Mouse (Mus musculus) stomach, embryonic 14.5 days (tissue): ENCODE data around the gene Prkce. TPM values are rescaled to one million over a fixed set of nuclear protein-coding genes. Genes with fewer than 3 reads are reported as not detected.

Source experiments
- ATAC-seq: fragments of 200-750 bp; cut with Nextera tagmentation; 2 replicates; pipeline ENCODE4 v1.8.0; 2017; ENCODE audit warnings: low read depth, moderate TSS enrichment; ENCODE audit not compliant: insufficient number of reproducible peaks, insufficient read depth, low FRiP score
- H3K27ac ChIP-seq: fragments of 300-500 bp; sonication (generic); 2 replicates; pipeline ENCODE4 v1.5.1; 2014; ENCODE audit warnings: mild to moderate bottlenecking, low read length, moderate library complexity, mixed read lengths
- H3K27me3 ChIP-seq: fragments of 300-500 bp; sonication (generic); 2 replicates; pipeline ENCODE4 v1.6.1; 2014; ENCODE audit warnings: low read length, control low read depth, mixed read lengths; ENCODE audit not compliant: control insufficient read depth, insufficient read depth
- H3K36me3 ChIP-seq: fragments of 300-500 bp; sonication (generic); 2 replicates; pipeline ENCODE4 v1.6.1; 2014; ENCODE audit warnings: mild to moderate bottlenecking, control low read depth, low read length, moderate library complexity, mixed read lengths; ENCODE audit not compliant: control insufficient read depth, insufficient read depth
- H3K4me1 ChIP-seq: fragments of 300-500 bp; sonication (generic); 2 replicates; pipeline ENCODE4 v1.6.1; 2014; ENCODE audit warnings: low read length, control low read depth, mixed read lengths; ENCODE audit not compliant: control insufficient read depth, insufficient read depth
- H3K4me2 ChIP-seq: fragments of 300-500 bp; sonication (generic); replicated peaks from 2 replicates; pipeline ENCODE4 v1.6.1; 2014; ENCODE audit warnings: low read depth, low read length, control low read depth
- H3K4me3 ChIP-seq: fragments of 300-500 bp; sonication (generic); 2 replicates; pipeline ENCODE4 v1.5.1; 2014; ENCODE audit warnings: low read depth, low read length, control low read depth
- H3K9ac ChIP-seq: fragments of 300-500 bp; sonication (generic); replicated peaks from 2 replicates; pipeline ENCODE4 v1.6.1; 2014; ENCODE audit warnings: low read depth, mild to moderate bottlenecking, control low read depth, low read length, moderate library complexity, mixed read lengths
- H3K9me3 ChIP-seq: fragments of 300-500 bp; sonication (generic); 2 replicates; pipeline ENCODE4 v1.6.1; 2016; ENCODE audit warnings: low read depth, low read length, control low read depth; ENCODE audit not compliant: control insufficient read depth
- WGBS: fragments of 180-500 bp; shearing (Covaris S2); extraction: QIAGEN DNeasy Blood & Tissue Kit; methylation state at CpG from one replicate; pipeline ENCODE4 v1.1.7; 2014; 5-methylcytosine and 5-hydroxymethylcytosine counted together
- polyA plus RNA-seq: library from polyadenylated mRNA; unstranded; fragments of >200 nt; fragmentation: Nextera tagmentation; extraction: Ambion mirVana; gene quantifications from 2 replicates; pipeline ENCODE4 v1.2.1, GENCODE M21; 2014

The Prkce gene
- polyA plus RNA-seq, 1 experiment from 2014 or later: 7.3 TPM

DNA sequence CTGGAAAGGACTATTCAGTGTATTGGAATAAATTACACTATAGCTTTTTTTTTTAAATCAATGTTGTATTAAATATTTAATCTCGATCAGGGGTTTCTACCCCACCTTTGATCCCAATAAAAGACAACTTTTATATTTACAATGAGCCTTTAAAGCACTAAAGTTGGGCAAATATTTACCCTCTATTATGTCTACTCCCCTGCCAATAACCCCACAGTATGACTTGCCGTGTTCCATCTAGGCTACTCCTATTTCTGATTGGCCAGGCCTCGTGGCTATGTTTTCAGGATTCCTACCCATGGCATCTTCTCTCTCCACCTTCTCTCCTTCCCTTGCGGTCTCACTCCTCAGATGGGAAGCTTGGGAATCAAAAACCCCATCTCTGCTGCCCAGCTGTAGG lies 108.8 kb downstream of the Prkce start:
- H3K27me3 ChIP-seq: no peaks in the 10 kb centered on the region
- H3K36me3 ChIP-seq: no peaks in the 10 kb centered on the region
- no peak overlapping the region for H3K9ac ChIP-seq
- H3K4me3 ChIP-seq: no peak overlapping the region
- H3K9me3 ChIP-seq: no peaks in the 10 kb centered on the region
- H3K4me1 ChIP-seq: peaks cover 13% of the 10 kb centered on the region; the same call in 1 of the 2 replicates
- no peak overlapping the region for H3K27ac ChIP-seq
- 64% methylated on average over 4 of the region's 4 CpGs for WGBS
- no peak for ATAC-seq
- H3K4me2 ChIP-seq: no peak overlapping the region

DNA sequence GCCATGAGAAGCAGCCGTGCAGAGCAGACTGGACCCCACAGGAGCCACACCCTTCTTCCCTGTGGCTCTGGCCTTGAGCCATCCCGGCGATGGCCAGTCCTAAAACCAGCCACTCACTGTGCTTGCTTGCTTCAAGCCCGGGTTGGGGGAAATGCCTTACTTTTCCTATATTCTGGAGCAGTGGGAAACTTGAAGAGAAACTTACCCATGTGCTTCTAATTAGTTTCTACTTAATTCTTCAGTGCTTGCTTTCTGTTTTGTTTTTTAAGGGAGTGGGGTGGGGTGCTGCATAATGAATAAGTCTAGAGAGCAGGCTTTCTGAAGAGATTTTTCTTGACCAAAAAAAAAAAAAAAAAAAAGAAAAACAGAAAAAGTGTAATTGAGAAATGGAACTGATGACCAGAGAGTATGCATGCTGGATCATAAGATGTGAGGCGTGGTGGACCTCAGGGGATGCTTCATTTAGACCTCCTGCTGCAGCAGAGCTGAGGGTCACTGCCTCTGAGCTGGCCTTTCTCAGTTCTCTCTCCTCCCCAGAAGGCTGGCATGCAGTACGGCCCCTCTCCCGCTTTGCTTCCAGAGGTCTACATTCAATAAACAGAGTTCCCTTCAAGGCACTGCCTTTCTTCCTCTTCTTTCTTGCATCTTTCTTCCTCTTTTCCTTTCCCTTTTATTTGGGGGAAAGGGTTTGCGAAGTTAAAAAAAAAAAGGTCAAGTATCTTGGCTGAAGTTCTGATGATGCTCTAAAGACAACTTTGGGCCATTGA lies 109.6 kb downstream of the Prkce start:
- ATAC-seq: no peak

DNA sequence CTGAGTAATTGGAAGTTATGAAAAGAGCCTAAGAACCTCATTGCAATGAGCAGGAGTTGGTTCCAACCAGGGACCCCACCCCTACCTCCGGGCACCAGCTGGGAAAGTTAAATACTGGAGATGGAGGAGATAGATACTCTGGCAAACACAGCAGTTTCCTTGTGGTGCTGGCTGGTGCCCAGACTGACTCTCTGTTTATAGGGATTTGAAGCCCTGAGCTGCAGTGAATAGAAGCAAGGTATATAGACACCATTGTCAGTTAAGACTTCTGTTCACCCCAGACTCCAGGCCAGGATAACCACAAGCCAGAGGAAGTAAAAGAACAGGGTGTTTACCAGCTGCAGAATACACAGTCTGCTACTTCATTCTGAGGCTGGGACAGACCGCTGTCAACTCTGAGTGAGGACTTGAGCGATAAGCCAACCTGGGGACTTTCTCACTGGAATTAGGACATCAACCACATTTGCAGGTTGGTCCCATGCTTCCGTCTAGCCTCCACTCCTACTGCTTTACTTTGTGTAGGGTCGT lies 110.5 kb downstream of the Prkce start:
- H3K4me1 ChIP-seq: peaks cover 9% of the 10 kb centered on the region; the same call in 1 of the 2 replicates
- H3K36me3 ChIP-seq: no peaks in the 10 kb centered on the region
- no peak overlapping the region for H3K4me2 ChIP-seq
- H3K9ac ChIP-seq: no peak overlapping the region
- no peak overlapping the region for H3K4me3 ChIP-seq
- ATAC-seq: no peak
- H3K9me3 ChIP-seq: no peaks in the 10 kb centered on the region
- no peak overlapping the region for H3K27ac ChIP-seq
- H3K27me3 ChIP-seq: no peaks in the 10 kb centered on the region
- 76% methylated on average over 5 of the region's 5 CpGs for WGBS

More for the DNA sequence above, 109.6 kb downstream of the Prkce start:
- H3K9ac ChIP-seq: no peak overlapping the region
- peaks cover 12% of the 10 kb centered on the region; the same call in 1 of the 2 replicates for H3K4me1 ChIP-seq
- H3K36me3 ChIP-seq: no peaks in the 10 kb centered on the region
- H3K27ac ChIP-seq: no peak overlapping the region
- H3K27me3 ChIP-seq: no peaks in the 10 kb centered on the region
- no peaks in the 10 kb centered on the region for H3K9me3 ChIP-seq
- no peak overlapping the region for H3K4me2 ChIP-seq
- no peak overlapping the region for H3K4me3 ChIP-seq
- 77% methylated on average over 8 of the region's 8 CpGs for WGBS

DNA sequence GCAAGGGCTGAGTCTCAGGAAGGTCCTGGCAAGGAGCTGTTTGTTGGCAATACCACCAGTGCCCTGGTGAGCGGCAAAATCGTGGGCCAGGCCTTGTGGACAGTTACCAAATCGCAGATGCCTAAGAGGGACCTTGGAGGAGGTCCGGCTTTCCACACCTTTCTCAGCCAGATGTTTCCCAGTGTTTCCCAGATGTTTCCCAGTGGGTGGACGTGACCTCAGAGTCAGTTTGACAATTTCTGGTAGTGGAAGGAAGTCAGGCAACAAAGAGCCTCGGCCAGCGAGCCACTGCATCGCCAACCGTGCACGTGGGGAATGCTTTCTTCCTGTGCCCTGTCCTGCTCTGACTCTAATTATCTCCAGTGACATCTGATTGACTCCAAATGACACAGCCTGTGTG lies 112.2 kb downstream of the Prkce start:
- H3K27ac ChIP-seq: no peak overlapping the region
- H3K4me1 ChIP-seq: peaks cover 12% of the 10 kb centered on the region; the same call in 1 of the 2 replicates
- WGBS: 65% methylated on average over 10 of the region's 10 CpGs

DNA sequence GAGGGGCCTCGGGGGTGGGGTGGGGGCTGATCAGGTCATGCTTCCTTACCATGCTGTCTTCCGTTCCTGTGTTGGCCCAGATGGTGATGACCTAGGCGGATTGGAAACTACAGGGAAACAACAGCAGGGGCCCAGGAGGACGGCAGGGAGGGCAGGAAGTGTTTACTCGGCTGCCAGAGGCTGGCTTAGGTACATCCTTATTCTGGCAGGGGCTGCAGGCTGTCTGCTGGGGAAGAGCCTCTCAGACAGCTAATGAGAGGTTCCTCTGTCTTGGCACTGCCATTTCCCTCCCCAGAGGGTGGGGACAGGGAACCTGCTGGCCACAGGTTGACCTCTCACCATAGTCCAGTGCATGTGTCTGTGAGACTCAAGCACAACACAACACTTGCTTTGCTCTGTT lies 116.2 kb downstream of the Prkce start:
- Histone ChIP-seq H3K4me3 (no peak overlapping the region), H3K36me3 (no peaks in the 10 kb centered on the region), H3K27me3 (no peaks in the 10 kb centered on the region), H3K4me1 (peaks cover 9% of the 10 kb centered on the region; the same call in 1 of the 2 replicates), H3K9ac (no peak overlapping the region), H3K4me2 (no peak overlapping the region), H3K9me3 (no peaks in the 10 kb centered on the region), H3K27ac (no peak overlapping the region)
- WGBS: 24% methylated on average over 5 of the region's 5 CpGs
- ATAC-seq: no peak

More for the DNA sequence above, 112.2 kb downstream of the Prkce start:
- H3K4me2 ChIP-seq: no peak overlapping the region
- H3K36me3 ChIP-seq: no peaks in the 10 kb centered on the region
- H3K4me3 ChIP-seq: no peak overlapping the region
- no peak for ATAC-seq
- H3K9ac ChIP-seq: no peak overlapping the region
- H3K9me3 ChIP-seq: no peaks in the 10 kb centered on the region
- no peaks in the 10 kb centered on the region for H3K27me3 ChIP-seq

DNA sequence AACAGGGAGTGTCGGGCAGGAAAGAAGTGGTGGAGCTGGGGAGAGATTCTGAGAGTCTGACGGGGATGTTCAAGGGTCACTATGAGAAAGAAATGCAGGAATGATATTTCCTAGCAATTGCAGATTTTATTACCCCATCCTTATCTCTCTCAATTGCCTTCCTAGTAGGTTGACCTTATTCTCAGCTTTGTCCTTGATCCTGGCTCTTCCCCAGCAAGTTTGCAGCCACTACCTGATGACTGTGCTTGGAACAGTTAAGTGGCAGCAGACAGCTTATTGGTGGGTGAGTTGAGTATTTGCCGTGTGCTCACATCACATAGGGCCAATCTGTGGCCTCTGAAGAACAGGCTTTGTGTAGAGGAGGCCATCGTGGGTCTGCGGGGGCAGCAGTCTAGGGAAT lies 117.5 kb downstream of the Prkce start:
- Histone ChIP-seq H3K9ac (no peak overlapping the region), H3K27ac (no peak overlapping the region), H3K4me3 (no peak overlapping the region), H3K4me2 (no peak overlapping the region), H3K27me3 (no peaks in the 10 kb centered on the region), H3K4me1 (peaks cover 6% of the 10 kb centered on the region; the same call in 1 of the 2 replicates), H3K36me3 (no peaks in the 10 kb centered on the region), H3K9me3 (no peaks in the 10 kb centered on the region)
- ATAC-seq: no peak
- 95% methylated on average over 5 of the region's 5 CpGs for WGBS

DNA sequence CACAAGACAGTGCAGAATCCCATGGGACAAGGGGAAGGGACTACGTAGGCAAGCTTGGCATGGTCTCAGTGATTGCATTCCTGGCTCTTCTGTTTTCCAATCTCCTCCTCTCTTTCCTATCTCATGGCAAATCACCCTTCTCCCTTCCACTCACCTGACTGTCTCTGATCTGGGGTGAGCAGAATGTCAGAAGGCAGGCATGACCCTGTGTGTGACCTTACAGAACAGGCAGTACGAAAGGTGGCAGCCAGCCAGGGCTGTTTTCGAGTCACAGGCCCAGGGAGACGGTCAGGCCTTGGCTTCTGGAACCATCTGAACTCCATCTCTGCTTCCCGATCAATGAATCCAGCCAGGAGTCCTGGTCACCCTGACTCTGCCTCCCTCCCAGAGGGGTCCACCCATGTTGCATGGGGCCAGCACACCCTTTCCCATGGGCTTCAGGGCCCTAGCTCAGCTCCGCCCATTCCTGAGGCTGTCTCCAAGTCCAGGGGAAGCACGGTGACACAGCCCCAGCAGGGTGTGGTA lies 119.2 kb downstream of the Prkce start:
- H3K9ac ChIP-seq: no peak overlapping the region
- ATAC-seq: 0 out of 2 replicates have a peak, but pooled peaks have one; percentile 28
- 0 out of 2 replicates have a peak, but pooled peaks cover 3% of the 10 kb centered on the region for H3K4me1 ChIP-seq
- no peaks in the 10 kb centered on the region for H3K36me3 ChIP-seq
- no peak overlapping the region for H3K4me2 ChIP-seq
- no peak overlapping the region for H3K27ac ChIP-seq
- no peaks in the 10 kb centered on the region for H3K9me3 ChIP-seq
- no peaks in the 10 kb centered on the region for H3K27me3 ChIP-seq
- 70% methylated on average over 7 of the region's 7 CpGs for WGBS
- no peak overlapping the region for H3K4me3 ChIP-seq

DNA sequence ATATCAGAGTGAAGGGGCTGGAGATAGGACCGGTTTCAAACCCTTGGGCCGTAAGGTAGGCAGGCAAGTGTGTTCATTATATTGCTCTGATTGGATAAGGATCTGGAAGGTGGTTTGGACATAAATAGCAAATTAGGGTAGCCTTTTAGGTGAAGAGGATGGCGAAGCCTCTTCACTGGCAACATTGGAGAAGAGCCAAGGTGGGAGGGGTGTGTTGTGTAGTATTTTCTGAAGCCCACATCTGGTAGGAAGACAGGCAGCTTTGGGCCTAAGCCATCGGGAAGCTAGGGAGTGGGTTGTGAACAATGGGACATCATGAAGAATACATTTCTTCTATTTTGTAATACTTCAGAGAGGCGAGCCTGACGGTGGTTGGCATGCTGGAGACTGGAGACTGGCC lies 125.1 kb downstream of the Prkce start:
- Histone ChIP-seq H3K4me2 (no peak overlapping the region), H3K36me3 (no peaks in the 10 kb centered on the region), H3K9me3 (no peaks in the 10 kb centered on the region), H3K27me3 (no peaks in the 10 kb centered on the region), H3K9ac (no peak overlapping the region), H3K4me1 (no peaks in the 10 kb centered on the region), H3K27ac (no peak overlapping the region), H3K4me3 (no peak overlapping the region)
- 92% methylated on average over 6 of the region's 6 CpGs for WGBS
- ATAC-seq: no peak
